Mouse (Mus musculus) hindbrain, embryonic 15.5 days (tissue): ENCODE data around the gene Apol7a. TPM values are rescaled to one million over a fixed set of nuclear protein-coding genes. Genes with fewer than 3 reads are reported as not detected.
"Not testable (repeated sequence)": the region's sequence is repeated elsewhere in the genome, so short reads cannot be mapped to it uniquely, and the experiment has no call there.

Experiments
- ATAC-seq: fragments of 200-750 bp; cut with Nextera tagmentation; 2 replicates; pipeline ENCODE4 v1.8.0; 2017; ENCODE audit warnings: low read depth, moderate number of reproducible peaks, moderate TSS enrichment; ENCODE audit not compliant: low FRiP score
- H3K27ac ChIP-seq: fragments of 300-500 bp; sonication (generic); replicated peaks from 2 replicates; pipeline ENCODE4 v1.5.1; 2015; ENCODE audit warnings: mild to moderate bottlenecking, inconsistent platforms
- H3K27me3 ChIP-seq: fragments of 300-500 bp; sonication (generic); 2 replicates; pipeline ENCODE4 v1.6.1; 2015; ENCODE audit warnings: control low read depth, inconsistent platforms
- H3K36me3 ChIP-seq: fragments of 300-500 bp; sonication (generic); 2 replicates; pipeline ENCODE4 v1.6.1; 2015; ENCODE audit warnings: control low read depth, inconsistent platforms
- H3K4me1 ChIP-seq: fragments of 300-500 bp; sonication (generic); replicated peaks from 2 replicates; pipeline ENCODE4 v1.6.1; 2015; ENCODE audit warnings: control low read depth, inconsistent platforms
- H3K4me2 ChIP-seq: fragments of 300-500 bp; sonication (generic); 2 replicates; pipeline ENCODE4 v1.6.1; 2015; ENCODE audit warnings: moderate library complexity, mild to moderate bottlenecking, inconsistent platforms
- H3K4me3 ChIP-seq: fragments of 300-500 bp; sonication (generic); 2 replicates; pipeline ENCODE4 v1.5.1; 2015; ENCODE audit warnings: mild to moderate bottlenecking, inconsistent platforms
- H3K9ac ChIP-seq: fragments of 300-500 bp; sonication (generic); 2 replicates; pipeline ENCODE4 v1.6.1; 2015; ENCODE audit warnings: inconsistent platforms
- H3K9me3 ChIP-seq: fragments of 300-500 bp; sonication (generic); 2 replicates; pipeline ENCODE4 v1.6.1; 2016; ENCODE audit warnings: control low read depth, inconsistent platforms
- WGBS: fragments of 180-500 bp; shearing (Covaris S2); methylation state at CpG from one replicate; pipeline ENCODE4 v1.1.7; 2015; 5-methylcytosine and 5-hydroxymethylcytosine counted together
- polyA plus RNA-seq: library from polyadenylated mRNA; unstranded; fragments of >200 nt; fragmentation: Nextera tagmentation; extraction: Ambion mirVana; gene quantifications from 2 replicates; pipeline ENCODE4 v1.2.1, GENCODE M21; 2015

The Apol7a gene
- polyA plus RNA-seq: 0.07 TPM in 1 of 2 replicates, not detected in the other

- not testable (repeated sequence) for H3K27ac ChIP-seq, H3K9me3 ChIP-seq, H3K4me3 ChIP-seq, H3K27me3 ChIP-seq, ATAC-seq, H3K4me1 ChIP-seq, H3K36me3 ChIP-seq, H3K9ac ChIP-seq, H3K4me2 ChIP-seq
- WGBS: 59% methylated on average over 9 of the region's 9 CpGs
These were observed at the start of gene Apol7a for GRCm38 (mm10) chr15:77399027-77399426. Apol7a (minus strand) TSS chr15:77399110.

- H3K9ac ChIP-seq, H3K36me3 ChIP-seq: not testable (repeated sequence)
These were observed 48.5 kb upstream of the Apol7a start, which contains the start of gene Apol7b for GRCm38 (mm10) chr15:77447392-77447791. Apol7b (minus strand) TSS chr15:77447492.

GRCm38 (mm10) chr15:77445668-77446067 is 46.8 kb upstream of the Apol7a start:
- ATAC-seq, H3K36me3 ChIP-seq, H3K9ac ChIP-seq, H3K27me3 ChIP-seq, H3K9me3 ChIP-seq, H3K4me3 ChIP-seq, H3K27ac ChIP-seq, H3K4me2 ChIP-seq, H3K4me1 ChIP-seq: not testable (repeated sequence)
- 92% methylated on average over 1 of the region's 1 CpGs for WGBS

More at GRCm38 (mm10) chr15:77447392-77447791, 48.5 kb upstream of the Apol7a start, which contains the start of gene Apol7b:
- H3K4me1 ChIP-seq, H3K4me2 ChIP-seq, H3K4me3 ChIP-seq, H3K27ac ChIP-seq, H3K27me3 ChIP-seq, H3K9me3 ChIP-seq, ATAC-seq: not testable (repeated sequence)
- 88% methylated on average over 2 of the region's 2 CpGs for WGBS

GRCm38 (mm10) chr15:77444746-77445145 is 45.8 kb upstream of the Apol7a start:
- not testable (repeated sequence) for H3K4me1 ChIP-seq

GRCm38 (mm10) chr15:77428690-77429448 is 30.0 kb upstream of the Apol7a start:
- H3K4me1 ChIP-seq, ATAC-seq, H3K27me3 ChIP-seq, H3K4me2 ChIP-seq, H3K4me3 ChIP-seq, H3K9ac ChIP-seq, H3K9me3 ChIP-seq, H3K36me3 ChIP-seq, H3K27ac ChIP-seq: not testable (repeated sequence)
- WGBS: 69% methylated on average over 9 of the region's 10 CpGs

More at GRCm38 (mm10) chr15:77444746-77445145, 45.8 kb upstream of the Apol7a start:
- WGBS: 75% methylated on average over 8 of the region's 8 CpGs
- H3K27ac ChIP-seq, H3K4me2 ChIP-seq, H3K27me3 ChIP-seq, H3K36me3 ChIP-seq, H3K9ac ChIP-seq, H3K4me3 ChIP-seq, ATAC-seq, H3K9me3 ChIP-seq: not testable (repeated sequence)

GRCm38 (mm10) chr15:77422925-77423324 is 24.0 kb upstream of the Apol7a start:
- not testable (repeated sequence) for H3K27me3 ChIP-seq, H3K4me3 ChIP-seq, H3K27ac ChIP-seq, H3K36me3 ChIP-seq, H3K9ac ChIP-seq, H3K4me2 ChIP-seq, H3K4me1 ChIP-seq, H3K9me3 ChIP-seq, ATAC-seq
- WGBS: 89% methylated on average over 3 of the region's 7 CpGs

GRCm38 (mm10) chr15:77419657-77420056 is 20.7 kb upstream of the Apol7a start:
- not testable (repeated sequence) for H3K9me3 ChIP-seq, H3K36me3 ChIP-seq, H3K9ac ChIP-seq, H3K4me3 ChIP-seq, H3K4me2 ChIP-seq, H3K27me3 ChIP-seq, ATAC-seq, H3K27ac ChIP-seq, H3K4me1 ChIP-seq
- WGBS: no CpG with 5 or more reads among the region's 3 CpGs

- not testable (repeated sequence) for H3K4me1 ChIP-seq, H3K9me3 ChIP-seq, H3K36me3 ChIP-seq, H3K4me2 ChIP-seq, H3K27me3 ChIP-seq, H3K27ac ChIP-seq, H3K9ac ChIP-seq, H3K4me3 ChIP-seq
- WGBS: 18% methylated on average over 4 of the region's 10 CpGs
- ATAC-seq: peak; percentile 45; the same call in 1 of the 2 replicates
These were observed 17.9 kb upstream of the Apol7a start for GRCm38 (mm10) chr15:77416655-77417333.

- H3K4me2 ChIP-seq, H3K36me3 ChIP-seq, H3K27ac ChIP-seq, H3K27me3 ChIP-seq, H3K4me3 ChIP-seq, H3K9me3 ChIP-seq, H3K4me1 ChIP-seq, ATAC-seq, H3K9ac ChIP-seq: not testable (repeated sequence)
- WGBS: 73% methylated on average over 2 of the region's 2 CpGs
These were observed 16.7 kb upstream of the Apol7a start for GRCm38 (mm10) chr15:77415653-77416052.

- H3K9ac ChIP-seq, H3K27me3 ChIP-seq, H3K9me3 ChIP-seq, H3K36me3 ChIP-seq, H3K27ac ChIP-seq, ATAC-seq, H3K4me3 ChIP-seq, H3K4me1 ChIP-seq, H3K4me2 ChIP-seq: not testable (repeated sequence)
- 23% methylated on average over 4 of the region's 4 CpGs for WGBS
These were observed 13.8 kb upstream of the Apol7a start for GRCm38 (mm10) chr15:77412695-77413094.

GRCm38 (mm10) chr15:77411035-77411434 is 12.1 kb upstream of the Apol7a start, which contains the start of gene Apol9a:
Apol9a (minus strand) TSS chr15:77411135.
- H3K4me2 ChIP-seq, ATAC-seq, H3K27ac ChIP-seq, H3K4me3 ChIP-seq, H3K9ac ChIP-seq, H3K27me3 ChIP-seq, H3K9me3 ChIP-seq, H3K4me1 ChIP-seq, H3K36me3 ChIP-seq: not testable (repeated sequence)
- WGBS: 70% methylated on average over 1 of the region's 4 CpGs

GRCm38 (mm10) chr15:77406370-77406769 is 7.5 kb upstream of the Apol7a start:
- ATAC-seq, H3K4me2 ChIP-seq, H3K4me3 ChIP-seq, H3K9ac ChIP-seq, H3K9me3 ChIP-seq, H3K36me3 ChIP-seq, H3K27me3 ChIP-seq, H3K4me1 ChIP-seq, H3K27ac ChIP-seq: not testable (repeated sequence)
- 66% methylated on average over 10 of the region's 10 CpGs for WGBS
